Mouse (Mus musculus) E14TG2a.4 (cell line): ENCODE results near the gene Med31.
"Not testable (repeated sequence)": the region's sequence is repeated elsewhere in the genome, so short reads cannot be mapped to it uniquely, and the experiment has no call there.

ENCODE experiments used
- H3K27me3 ChIP-seq: 2 replicates; pipeline ENCODE4 v1.6.1; 2014; ENCODE audit warnings: low read length, control low read depth; ENCODE audit not compliant: insufficient read depth
- H3K36me3 ChIP-seq: 2 replicates; pipeline ENCODE4 v1.6.1; 2014; ENCODE audit warnings: low read length, control low read depth; ENCODE audit not compliant: insufficient read depth
- H3K4me1 ChIP-seq: replicated peaks from 2 replicates; pipeline ENCODE4 v1.6.1; 2014; ENCODE audit warnings: low read depth, low read length, control low read depth
- H3K4me3 ChIP-seq: replicated peaks from 2 replicates; pipeline ENCODE4 v1.5.1; 2014; ENCODE audit warnings: mild to moderate bottlenecking, low read length
- H3K9me3 ChIP-seq: 2 replicates; pipeline ENCODE4 v1.6.1; 2014; ENCODE audit warnings: low read length, control low read depth
- CTCF ChIP-seq: conservative IDR thresholded peaks from 2 replicates; pipeline ENCODE4 v1.5.1; 2014; ENCODE audit warnings: low read length
- NANOG ChIP-seq: IDR thresholded peaks from 2 replicates; pipeline ENCODE4 v1.6.1; 2014; ENCODE audit warnings: borderline replicate concordance, low read length, mixed read lengths
- POU5F1 ChIP-seq: IDR thresholded peaks from 2 replicates; pipeline ENCODE4 v1.6.1; 2014; ENCODE audit warnings: low read length, borderline replicate concordance

Gene Med31

GRCm38 (mm10) chr11:72181136-72181535, 34.3 kb downstream of the Med31 start:
- Histone ChIP-seq H3K36me3 (peaks cover 27% of the 10 kb centered on the region), H3K4me3 (no peak overlapping the region), H3K4me1 (peaks cover 36% of the 10 kb centered on the region), H3K27me3 (peaks cover 2% of the 10 kb centered on the region; the same call in 1 of the 2 replicates), H3K9me3 (no peaks in the 10 kb centered on the region)
- TF ChIP-seq CTCF (no peak), NANOG (no peak), POU5F1 (no peak)

GRCm38 (mm10) chr11:72180556-72180955, 34.8 kb downstream of the Med31 start:
- Histone ChIP-seq H3K27me3 (peaks cover 2% of the 10 kb centered on the region; the same call in 1 of the 2 replicates), H3K4me3 (no peak overlapping the region), H3K36me3 (peaks cover 33% of the 10 kb centered on the region), H3K9me3 (no peaks in the 10 kb centered on the region), H3K4me1 (peaks cover 38% of the 10 kb centered on the region)
- TF ChIP-seq NANOG (no peak), CTCF (no peak), POU5F1 (no peak)

GRCm38 (mm10) chr11:72176553-72176952, 38.8 kb downstream of the Med31 start:
- Histone ChIP-seq H3K4me1 (peaks cover 43% of the 10 kb centered on the region), H3K27me3 (peaks cover 2% of the 10 kb centered on the region; the same call in 1 of the 2 replicates), H3K9me3 (no peaks in the 10 kb centered on the region), H3K36me3 (peaks cover 55% of the 10 kb centered on the region), H3K4me3 (no peak overlapping the region)
- TF ChIP-seq POU5F1 (no peak), NANOG (peak; percentile 92)

GRCm38 (mm10) chr11:72175966-72176365, 39.4 kb downstream of the Med31 start:
- Histone ChIP-seq H3K4me3 (no peak overlapping the region), H3K9me3 (no peaks in the 10 kb centered on the region), H3K27me3 (peaks cover 2% of the 10 kb centered on the region; the same call in 1 of the 2 replicates), H3K4me1 (peaks cover 43% of the 10 kb centered on the region), H3K36me3 (peaks cover 55% of the 10 kb centered on the region)
- TF ChIP-seq NANOG (no peak), POU5F1 (no peak), CTCF (no peak)

GRCm38 (mm10) chr11:72174721-72175120, 40.7 kb downstream of the Med31 start:
- H3K4me3 ChIP-seq: no peak overlapping the region
- peaks cover 2% of the 10 kb centered on the region; the same call in 1 of the 2 replicates for H3K27me3 ChIP-seq
- peaks cover 43% of the 10 kb centered on the region for H3K4me1 ChIP-seq
- TF ChIP-seq NANOG (no peak), POU5F1 (no peak), CTCF (no peak)
- H3K9me3 ChIP-seq: no peaks in the 10 kb centered on the region
- peaks cover 49% of the 10 kb centered on the region for H3K36me3 ChIP-seq

- Histone ChIP-seq H3K4me1 (peaks cover 34% of the 10 kb centered on the region), H3K27me3 (peaks cover 2% of the 10 kb centered on the region; the same call in 1 of the 2 replicates), H3K4me3 (no peak overlapping the region), H3K36me3 (peaks cover 54% of the 10 kb centered on the region), H3K9me3 (no peaks in the 10 kb centered on the region)
- TF ChIP-seq NANOG (no peak), CTCF (no peak)
These were observed 41.9 kb downstream of the Med31 start for GRCm38 (mm10) chr11:72173506-72173905.

- not testable (repeated sequence) for H3K27me3 ChIP-seq, H3K9me3 ChIP-seq, H3K4me3 ChIP-seq
- Histone ChIP-seq H3K36me3 (peaks cover 57% of the 10 kb centered on the region), H3K4me1 (peaks cover 18% of the 10 kb centered on the region)
These were observed 43.5 kb downstream of the Med31 start for GRCm38 (mm10) chr11:72171906-72172305.

GRCm38 (mm10) chr11:72169871-72170270, 45.5 kb downstream of the Med31 start:
- no peaks in the 10 kb centered on the region for H3K9me3 ChIP-seq
- TF ChIP-seq NANOG (no peak), POU5F1 (no peak), CTCF (no peak)

GRCm38 (mm10) chr11:72163198-72163597, 52.2 kb downstream of the Med31 start:
- no peak overlapping the region for H3K4me3 ChIP-seq
- H3K36me3 ChIP-seq: peaks cover 64% of the 10 kb centered on the region
- TF ChIP-seq NANOG (no peak), CTCF (no peak), POU5F1 (no peak)
- no peaks in the 10 kb centered on the region for H3K27me3 ChIP-seq
- H3K9me3 ChIP-seq: no peaks in the 10 kb centered on the region
- H3K4me1 ChIP-seq: no peaks in the 10 kb centered on the region

More at GRCm38 (mm10) chr11:72169871-72170270, 45.5 kb downstream of the Med31 start:
- Histone ChIP-seq H3K27me3 (no peaks in the 10 kb centered on the region), H3K36me3 (peaks cover 61% of the 10 kb centered on the region), H3K4me3 (no peak overlapping the region), H3K4me1 (no peaks in the 10 kb centered on the region)
